Mouse (Mus musculus) lung, adult 2 months (tissue): ENCODE data around the gene Mtnr1b.
"Not testable (repeated sequence)": the region's sequence is repeated elsewhere in the genome, so short reads cannot be mapped to it uniquely, and the experiment has no call there.

Source experiments
- CTCF ChIP-seq: fragments of 200-500 bp; IDR thresholded peaks from 2 replicates; pipeline ENCODE4 v1.5.1; 2011; ENCODE audit warnings: mild to moderate bottlenecking, low read length, control low read depth; ENCODE audit not compliant: insufficient read depth
- POLR2A ChIP-seq: fragments of 200-500 bp; IDR thresholded peaks from 2 replicates; pipeline ENCODE4 v1.6.1; 2011; ENCODE audit warnings: low read depth, mild to moderate bottlenecking, control low read depth, low read length, borderline replicate concordance; ENCODE audit errors: extremely low read depth

DNA sequence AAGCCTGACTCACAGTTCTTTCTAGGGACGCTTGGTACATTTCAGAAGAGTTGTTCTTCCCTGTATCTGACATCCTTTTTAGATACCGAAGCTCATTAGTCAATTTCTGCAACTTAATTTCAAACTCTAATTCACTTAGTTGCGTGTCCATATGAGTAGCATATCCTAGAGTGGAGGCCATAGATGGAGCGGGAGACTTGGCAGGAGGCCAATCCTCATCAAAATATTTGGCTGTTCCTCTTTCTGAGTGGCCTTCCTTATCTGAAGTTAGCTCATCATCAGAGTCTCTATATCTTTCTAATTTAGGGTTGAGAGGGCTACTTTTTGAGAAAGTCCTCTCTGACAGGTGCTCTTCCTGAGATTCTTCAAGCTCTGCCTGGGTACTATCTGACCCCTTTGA, 29.4 kb downstream of the Mtnr1b start:
- not testable (repeated sequence) for TF ChIP-seq CTCF, POLR2A
